Mouse (Mus musculus): Measurements from ENCODE around the gene Stxbp1.

DNA sequence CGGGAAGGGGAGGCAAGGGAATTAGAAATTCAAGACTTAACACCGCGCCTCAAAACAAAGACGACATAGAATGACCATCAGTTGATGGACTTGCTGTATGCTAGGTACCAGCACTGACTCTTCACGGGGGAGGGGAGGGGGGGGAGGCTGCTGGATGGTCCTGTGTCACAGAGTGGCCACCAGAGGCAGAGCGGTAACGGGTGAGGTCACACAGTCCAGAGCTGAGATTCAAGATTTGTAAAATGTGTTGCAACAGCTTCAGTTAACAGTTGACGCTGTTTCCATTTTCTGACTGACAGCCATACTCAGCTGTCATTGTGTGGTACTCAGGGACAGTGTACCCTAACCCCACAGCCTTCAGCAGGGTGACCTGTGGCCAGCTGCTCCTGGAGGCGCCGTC, 94.9 kb downstream of the Stxbp1 start:
- TF ChIP-seq POLR2A (IDR thresholded peaks at IDR 0.05; ENCODE audit: extremely low read depth, insufficient read depth, low read length) (no peak), CTCF (IDR thresholded peaks at IDR 0.05; ENCODE audit: extremely low read depth, insufficient read depth, low read length) (no peak)
